Mouse (Mus musculus): ENCODE measurements at regions not wholly inside any gene's neighbourhood (a gene's known extent, or its start where the extent isn't known, plus 50 kb on each side); places are given as distances from the start of the nearest gene placed in this dataset.

- TF ChIP-seq POLR2A (IDR thresholded peaks at IDR 0.05; ENCODE audit: low read depth, low read length) (no peak), CTCF (IDR thresholded peaks at IDR 0.05; ENCODE audit: extremely low read depth, insufficient read depth, insufficient read length, insufficient replicate concordance) (no peak)
Observed at GRCm38 (mm10) chr10:118633429-118633828, 192.6 kb downstream of the Ifng start.
